Mouse (Mus musculus) forebrain, embryonic 13.5 days (tissue): ENCODE results near the gene Neurl3. TPM values are rescaled to one million over a fixed set of nuclear protein-coding genes. Genes with fewer than 3 reads are reported as not detected.

Experiments
- ATAC-seq: fragments of 200-750 bp; cut with Nextera tagmentation; 2 replicates; pipeline ENCODE4 v1.8.0; 2017
- H3K27ac ChIP-seq: fragments of 300-500 bp; sonication (generic); 2 replicates; pipeline ENCODE4 v1.5.1; 2015; ENCODE audit warnings: inconsistent platforms, mild to moderate bottlenecking, moderate library complexity
- H3K27me3 ChIP-seq: fragments of 300-500 bp; sonication (generic); 2 replicates; pipeline ENCODE4 v1.6.1; 2015; ENCODE audit warnings: mild to moderate bottlenecking, inconsistent platforms
- H3K36me3 ChIP-seq: fragments of 300-500 bp; sonication (generic); 2 replicates; pipeline ENCODE4 v1.6.1; 2015; ENCODE audit warnings: mild to moderate bottlenecking, inconsistent platforms; ENCODE audit not compliant: poor library complexity, severe bottlenecking
- H3K4me1 ChIP-seq: fragments of 300-500 bp; sonication (generic); 2 replicates; pipeline ENCODE4 v1.6.1; 2015; ENCODE audit warnings: inconsistent platforms
- H3K4me2 ChIP-seq: fragments of 300-500 bp; sonication (generic); 2 replicates; pipeline ENCODE4 v1.6.1; 2015; ENCODE audit warnings: inconsistent platforms, mild to moderate bottlenecking, moderate library complexity
- H3K4me3 ChIP-seq: fragments of 300-500 bp; sonication (generic); 2 replicates; pipeline ENCODE4 v1.5.1; 2015; ENCODE audit warnings: mild to moderate bottlenecking, inconsistent platforms
- H3K9ac ChIP-seq: fragments of 300-500 bp; sonication (generic); 2 replicates; pipeline ENCODE4 v1.6.1; 2015; ENCODE audit warnings: mild to moderate bottlenecking, inconsistent platforms
- H3K9me3 ChIP-seq: fragments of 300-500 bp; sonication (generic); replicated peaks from 2 replicates; pipeline ENCODE4 v1.6.1; 2016; ENCODE audit warnings: inconsistent platforms
- WGBS: fragments of 180-500 bp; shearing (Covaris S2); methylation state at CpG from one replicate; pipeline ENCODE4 v1.1.7; 2015; 5-methylcytosine and 5-hydroxymethylcytosine counted together
- polyA plus RNA-seq: library from polyadenylated mRNA; unstranded; fragments of >200 nt; fragmentation: Nextera tagmentation; extraction: Ambion mirVana; gene quantifications from 2 replicates; pipeline ENCODE4 v1.2.1, GENCODE M21; 2015

Gene Neurl3
- polyA plus RNA-seq, 1 experiment from 2014 or later = 0.32 TPM

GRCm38 (mm10) chr1:36307121-36307494 lies 32.6 kb upstream of the Neurl3 start:
- WGBS = 70% methylated on average over 7 of the region's 7 CpGs
- peaks cover 21% of the 10 kb centered on the region for H3K27me3 ChIP-seq
- peaks cover 23% of the 10 kb centered on the region for H3K4me1 ChIP-seq
- no peaks in the 10 kb centered on the region for H3K36me3 ChIP-seq
- H3K4me2 ChIP-seq = no peak overlapping the region
- H3K9ac ChIP-seq = no peak overlapping the region
- H3K9me3 ChIP-seq = no peaks in the 10 kb centered on the region
- H3K4me3 ChIP-seq = no peak overlapping the region
- ATAC-seq = no peak
- no peak overlapping the region for H3K27ac ChIP-seq

GRCm38 (mm10) chr1:36306120-36306519 lies 31.6 kb upstream of the Neurl3 start:
- ATAC-seq = no peak
- H3K9ac ChIP-seq = no peak overlapping the region
- H3K4me1 ChIP-seq = peaks cover 23% of the 10 kb centered on the region
- no peaks in the 10 kb centered on the region for H3K9me3 ChIP-seq
- H3K36me3 ChIP-seq = no peaks in the 10 kb centered on the region
- H3K4me3 ChIP-seq = no peak overlapping the region
- H3K4me2 ChIP-seq = no peak overlapping the region
- H3K27me3 ChIP-seq = peaks cover 24% of the 10 kb centered on the region
- WGBS = 75% methylated on average over 6 of the region's 6 CpGs
- H3K27ac ChIP-seq = no peak overlapping the region

- H3K27ac ChIP-seq = no peak overlapping the region
- no peaks in the 10 kb centered on the region for H3K9me3 ChIP-seq
- H3K27me3 ChIP-seq = peaks cover 25% of the 10 kb centered on the region
- no peak overlapping the region for H3K4me3 ChIP-seq
- 76% methylated on average over 7 of the region's 7 CpGs for WGBS
- H3K36me3 ChIP-seq = no peaks in the 10 kb centered on the region
- peaks cover 22% of the 10 kb centered on the region for H3K4me1 ChIP-seq
- no peak for ATAC-seq
- H3K9ac ChIP-seq = no peak overlapping the region
- no peak overlapping the region for H3K4me2 ChIP-seq
Measured at GRCm38 (mm10) chr1:36304764-36305163, 30.3 kb upstream of the Neurl3 start.

GRCm38 (mm10) chr1:36303381-36304320 lies 29.2 kb upstream of the Neurl3 start:
- WGBS = 9% methylated on average over 29 of the region's 30 CpGs
- peak; percentile 65 for ATAC-seq
- Histone ChIP-seq H3K36me3 (no peaks in the 10 kb centered on the region), H3K27me3 (peaks cover 24% of the 10 kb centered on the region), H3K27ac (peak overlapping the region; percentile 25; the same call in 1 of the 2 replicates), H3K4me2 (peak overlapping the region; percentile 68), H3K9ac (peak overlapping the region; percentile 56; the same call in 1 of the 2 replicates), H3K4me1 (peaks cover 11% of the 10 kb centered on the region), H3K4me3 (peak overlapping the region; percentile 40), H3K9me3 (no peaks in the 10 kb centered on the region)

- H3K27ac ChIP-seq = peak overlapping the region; percentile 25; the same call in 1 of the 2 replicates
- 13% methylated on average over 9 of the region's 9 CpGs for WGBS
- H3K4me1 ChIP-seq = peaks cover 5% of the 10 kb centered on the region; the same call in 1 of the 2 replicates
- H3K36me3 ChIP-seq = no peaks in the 10 kb centered on the region
- H3K4me2 ChIP-seq = peak overlapping the region; percentile 68
- peak overlapping the region; percentile 56; the same call in 1 of the 2 replicates for H3K9ac ChIP-seq
- peak overlapping the region; percentile 40 for H3K4me3 ChIP-seq
- no peaks in the 10 kb centered on the region for H3K9me3 ChIP-seq
- no peak for ATAC-seq
- H3K27me3 ChIP-seq = peaks cover 27% of the 10 kb centered on the region
Measured at GRCm38 (mm10) chr1:36302957-36303356, 28.5 kb upstream of the Neurl3 start.

- 81% methylated on average over 8 of the region's 8 CpGs for WGBS
Measured at GRCm38 (mm10) chr1:36302273-36302672, 27.8 kb upstream of the Neurl3 start.

GRCm38 (mm10) chr1:36300486-36300885 lies 26.0 kb upstream of the Neurl3 start:
- Histone ChIP-seq H3K36me3 (no peaks in the 10 kb centered on the region), H3K9ac (no peak overlapping the region), H3K27me3 (peaks cover 28% of the 10 kb centered on the region), H3K27ac (no peak overlapping the region), H3K4me1 (peaks cover 5% of the 10 kb centered on the region; the same call in 1 of the 2 replicates), H3K9me3 (no peaks in the 10 kb centered on the region), H3K4me2 (no peak overlapping the region), H3K4me3 (no peak overlapping the region)
- no peak for ATAC-seq
- WGBS = 92% methylated on average over 6 of the region's 6 CpGs

More at GRCm38 (mm10) chr1:36302273-36302672, 27.8 kb upstream of the Neurl3 start:
- no peaks in the 10 kb centered on the region for H3K9me3 ChIP-seq
- H3K9ac ChIP-seq = no peak overlapping the region
- H3K4me2 ChIP-seq = no peak overlapping the region
- H3K4me1 ChIP-seq = peaks cover 5% of the 10 kb centered on the region; the same call in 1 of the 2 replicates
- no peak overlapping the region for H3K4me3 ChIP-seq
- ATAC-seq = no peak
- H3K36me3 ChIP-seq = no peaks in the 10 kb centered on the region
- H3K27ac ChIP-seq = no peak overlapping the region
- peaks cover 28% of the 10 kb centered on the region for H3K27me3 ChIP-seq

GRCm38 (mm10) chr1:36299676-36300075 lies 25.2 kb upstream of the Neurl3 start:
- Histone ChIP-seq H3K9me3 (no peaks in the 10 kb centered on the region), H3K4me2 (no peak overlapping the region), H3K27ac (no peak overlapping the region), H3K27me3 (peaks cover 28% of the 10 kb centered on the region), H3K4me1 (peaks cover 5% of the 10 kb centered on the region; the same call in 1 of the 2 replicates), H3K36me3 (no peaks in the 10 kb centered on the region), H3K4me3 (no peak overlapping the region), H3K9ac (peak overlapping the region; percentile 30; the same call in 1 of the 2 replicates)
- ATAC-seq = no peak
- 76% methylated on average over 2 of the region's 2 CpGs for whole genome bisulfite sequencing

GRCm38 (mm10) chr1:36299126-36299525 lies 24.6 kb upstream of the Neurl3 start:
- peaks cover 25% of the 10 kb centered on the region for H3K27me3 ChIP-seq
- no peak overlapping the region for H3K9ac ChIP-seq
- no peak overlapping the region for H3K4me3 ChIP-seq
- no peaks in the 10 kb centered on the region for H3K36me3 ChIP-seq
- H3K9me3 ChIP-seq = no peaks in the 10 kb centered on the region
- no peak overlapping the region for H3K4me2 ChIP-seq
- H3K27ac ChIP-seq = no peak overlapping the region
- peaks cover 5% of the 10 kb centered on the region; the same call in 1 of the 2 replicates for H3K4me1 ChIP-seq
- WGBS = 19% methylated on average over 13 of the region's 13 CpGs
- ATAC-seq = no peak

GRCm38 (mm10) chr1:36298107-36298506 lies 23.6 kb upstream of the Neurl3 start:
- Histone ChIP-seq H3K4me3 (no peak overlapping the region), H3K27me3 (peaks cover 25% of the 10 kb centered on the region), H3K9ac (no peak overlapping the region), H3K27ac (no peak overlapping the region), H3K4me1 (peaks cover 2% of the 10 kb centered on the region; the same call in 1 of the 2 replicates), H3K9me3 (no peaks in the 10 kb centered on the region), H3K36me3 (no peaks in the 10 kb centered on the region), H3K4me2 (no peak overlapping the region)
- WGBS = 80% methylated on average over 4 of the region's 4 CpGs
- ATAC-seq = no peak

- no peak overlapping the region for H3K4me3 ChIP-seq
- peaks cover 17% of the 10 kb centered on the region for H3K27me3 ChIP-seq
- no peak overlapping the region for H3K27ac ChIP-seq
- 76% methylated on average over 9 of the region's 9 CpGs for WGBS
- H3K36me3 ChIP-seq = no peaks in the 10 kb centered on the region
- H3K9ac ChIP-seq = no peak overlapping the region
- H3K4me2 ChIP-seq = no peak overlapping the region
- peak; percentile 43; the same call in 1 of the 2 replicates for ATAC-seq
- H3K4me1 ChIP-seq = no peaks in the 10 kb centered on the region
- H3K9me3 ChIP-seq = no peaks in the 10 kb centered on the region
Measured at GRCm38 (mm10) chr1:36296466-36297149, 22.1 kb upstream of the Neurl3 start.

- Histone ChIP-seq H3K27ac (no peak overlapping the region), H3K4me2 (no peak overlapping the region), H3K27me3 (peaks cover 13% of the 10 kb centered on the region; the same call in 1 of the 2 replicates), H3K4me3 (no peak overlapping the region), H3K9me3 (no peaks in the 10 kb centered on the region), H3K36me3 (no peaks in the 10 kb centered on the region), H3K9ac (no peak overlapping the region), H3K4me1 (no peaks in the 10 kb centered on the region)
- 82% methylated on average over 3 of the region's 3 CpGs for WGBS
- ATAC-seq = no peak
Measured at GRCm38 (mm10) chr1:36294402-36294801, 19.9 kb upstream of the Neurl3 start.
